Mouse (Mus musculus): ENCODE measurements around the gene Cog5. TPM values are rescaled to one million over a fixed set of nuclear protein-coding genes. Genes with fewer than 3 reads are reported as not detected.

Cog5 gene
- total and polyA plus RNA-seq, 3 experiments, result 34.8 to 42.7 (median 39.3) TPM

- Histone ChIP-seq H3K4me1 (ENCODE audit: control insufficient read depth in 1 of 2, insufficient read depth in 2 of 2) (no peaks in the 10 kb centered on the region), H3K79me2 (replicated peaks; ENCODE audit: control insufficient read depth, extremely low read depth, insufficient read depth, poor library complexity, severe bottlenecking) (no peaks in the 10 kb centered on the region), H3K4me3 (replicated peaks in 1 of 3; ENCODE audit: low read depth in 2 of 3, low read length in 2 of 3, poor library complexity in 1 of 3) (no peak overlapping the region), H3K27me3 (replicated peaks) (no peaks in the 10 kb centered on the region), H3K27ac (ENCODE audit: insufficient read depth, low read depth) (no peak overlapping the region), H3K36me3 (replicated peaks in 1 of 2; ENCODE audit: control insufficient read depth in 1 of 2, insufficient read depth in 1 of 2, low read length in 1 of 2) (peaks cover 4 to 8% of the 10 kb centered on the region in 2 experiments), H3K9ac (ENCODE audit: insufficient read depth, low read depth) (no peak overlapping the region), H3K9me3 (replicated peaks; ENCODE audit: low read length) (no peaks in the 10 kb centered on the region), H3K4me2 (ENCODE audit: insufficient read depth, low read depth, poor library complexity, severe bottlenecking) (no peak overlapping the region)
- in situ Hi-C loops (cut with MboI; ENCODE audit: low pct_ligation_motif_present, low pct_unique_long_range_greater_than_20kb, low sequenced_read_pairs), result no loop called here
- DNase-seq (ENCODE audit: extremely low read depth), result no peak
- dilution Hi-C loops (cut with MboI; ENCODE audit: extremely low pct_ligation_motif_present, extremely low pct_unique_long_range_greater_than_20kb, low sequenced_read_pairs), result no loop called here
- TF ChIP-seq MAFK (IDR thresholded peaks at IDR 0.05; ENCODE audit: insufficient replicate concordance, low read length) (no peak), NRF1 (IDR thresholded peaks at IDR 0.05; ENCODE audit: low read depth, low read length) (no peak), HCFC1 (IDR thresholded peaks at IDR 0.05; ENCODE audit: low read depth, low read length) (no peak), TCF12 (IDR thresholded peaks at IDR 0.05; ENCODE audit: low read depth, low read length) (no peak), JUN (IDR thresholded peaks at IDR 0.05; ENCODE audit: insufficient read depth, low read depth, low read length) (no peak), RAD21 (IDR thresholded peaks at IDR 0.05; ENCODE audit: low read depth, low read length) (no peak), MEF2A (IDR thresholded peaks at IDR 0.05; ENCODE audit: borderline replicate concordance, low read depth, low read length) (no peak), ETS1 (conservative IDR thresholded peaks at IDR 0.05; ENCODE audit: low read depth, low read length) (no peak), RCOR1 (conservative IDR thresholded peaks at IDR 0.05; ENCODE audit: low read depth, low read length) (no peak), CTCF (conservative IDR thresholded peaks at IDR 0.05 in 1 of 2, IDR thresholded peaks at IDR 0.05 in 1 of 2; ENCODE audit: low read depth in 2 of 2, low read length in 2 of 2) (no peak), E2F4 (IDR thresholded peaks at IDR 0.05; ENCODE audit: insufficient replicate concordance, low read depth, low read length) (no peak), MAX (IDR thresholded peaks at IDR 0.05; ENCODE audit: low read length) (no peak), ZMIZ1 (IDR thresholded peaks at IDR 0.05; ENCODE audit: low read depth, low read length) (no peak), MYC (IDR thresholded peaks at IDR 0.05; ENCODE audit: low read depth, low read length) (no peak), KAT2A (IDR thresholded peaks at IDR 0.05; ENCODE audit: insufficient replicate concordance, low read length) (no peak), GABPA (IDR thresholded peaks at IDR 0.05; ENCODE audit: insufficient replicate concordance, low read depth, low read length) (no peak), IRF4 (IDR thresholded peaks at IDR 0.05; ENCODE audit: low read depth, low read length) (no peak), USF2 (conservative IDR thresholded peaks at IDR 0.05; ENCODE audit: low read depth, low read length) (no peak), CHD2 (IDR thresholded peaks at IDR 0.05; ENCODE audit: low read length) (no peak), ELF1 (IDR thresholded peaks at IDR 0.05; ENCODE audit: low read depth, low read length) (no peak)
These were observed 57.6 kb downstream of the Cog5 start for GRCm38 (mm10) chr12:31712233-31712632.

- Histone ChIP-seq H3K4me2 (ENCODE audit: insufficient read depth, low read depth, poor library complexity, severe bottlenecking) (no peak overlapping the region), H3K9me3 (replicated peaks; ENCODE audit: low read length) (no peaks in the 10 kb centered on the region), H3K27me3 (replicated peaks) (no peaks in the 10 kb centered on the region), H3K4me1 (ENCODE audit: control insufficient read depth in 1 of 2, insufficient read depth in 2 of 2) (no peaks in the 10 kb centered on the region), H3K9ac (ENCODE audit: insufficient read depth, low read depth) (no peak overlapping the region), H3K36me3 (replicated peaks in 1 of 2; ENCODE audit: control insufficient read depth in 1 of 2, insufficient read depth in 1 of 2, low read length in 1 of 2) (peaks cover 4 to 8% of the 10 kb centered on the region in 2 experiments), H3K4me3 (replicated peaks in 1 of 3; ENCODE audit: low read depth in 2 of 3, low read length in 2 of 3, poor library complexity in 1 of 3) (no peak overlapping the region), H3K27ac (ENCODE audit: insufficient read depth, low read depth) (no peak overlapping the region), H3K79me2 (replicated peaks; ENCODE audit: control insufficient read depth, extremely low read depth, insufficient read depth, poor library complexity, severe bottlenecking) (no peaks in the 10 kb centered on the region)
- TF ChIP-seq NELFE (IDR thresholded peaks at IDR 0.05; ENCODE audit: low read depth, low read length), result no peak
- TF ChIP-seq RAD21 (IDR thresholded peaks at IDR 0.05; ENCODE audit: low read depth, low read length), result no peak
- no peak for TF ChIP-seq IRF4 (IDR thresholded peaks at IDR 0.05; ENCODE audit: low read depth, low read length)
- TF ChIP-seq ZKSCAN1 (IDR thresholded peaks at IDR 0.05; ENCODE audit: borderline replicate concordance, low read depth, low read length), result no peak
- TF ChIP-seq BHLHE40 (IDR thresholded peaks at IDR 0.05; ENCODE audit: low read depth, low read length), result no peak
- no peak for TF ChIP-seq CHD2 (IDR thresholded peaks at IDR 0.05; ENCODE audit: low read length)
- TF ChIP-seq CHD1 (IDR thresholded peaks at IDR 0.05; ENCODE audit: low read depth, low read length), result no peak
- TF ChIP-seq POLR2A (IDR thresholded peaks at IDR 0.05; ENCODE audit: low read depth, low read length), result no peak
- TF ChIP-seq MEF2A (IDR thresholded peaks at IDR 0.05; ENCODE audit: borderline replicate concordance, low read depth, low read length), result no peak
- no peak for TF ChIP-seq ETS1 (conservative IDR thresholded peaks at IDR 0.05; ENCODE audit: low read depth, low read length)
- no peak for TF ChIP-seq HCFC1 (IDR thresholded peaks at IDR 0.05; ENCODE audit: low read depth, low read length)
- no peak for TF ChIP-seq POLR2AphosphoS2 (IDR thresholded peaks at IDR 0.05; ENCODE audit: low read depth, low read length)
- no peak for TF ChIP-seq MAX (IDR thresholded peaks at IDR 0.05; ENCODE audit: low read length)
- no peak for TF ChIP-seq MAZ (IDR thresholded peaks at IDR 0.05; ENCODE audit: low read depth, low read length)
- TF ChIP-seq E2F4 (IDR thresholded peaks at IDR 0.05; ENCODE audit: insufficient replicate concordance, low read depth, low read length), result no peak
- TF ChIP-seq USF1 (IDR thresholded peaks at IDR 0.05; ENCODE audit: low read depth, low read length), result no peak
- no peak for TF ChIP-seq MAFK (IDR thresholded peaks at IDR 0.05; ENCODE audit: insufficient replicate concordance, low read length)
- no peak for TF ChIP-seq MYC (IDR thresholded peaks at IDR 0.05; ENCODE audit: low read depth, low read length)
- no peak for TF ChIP-seq ELF1 (IDR thresholded peaks at IDR 0.05; ENCODE audit: low read depth, low read length)
- TF ChIP-seq UBTF (IDR thresholded peaks at IDR 0.05; ENCODE audit: low read depth, low read length), result no peak
- DNase-seq (ENCODE audit: extremely low read depth), result no peak
- dilution Hi-C loops (cut with MboI; ENCODE audit: extremely low pct_ligation_motif_present, extremely low pct_unique_long_range_greater_than_20kb, low sequenced_read_pairs) (no loop called here), in situ Hi-C loops (cut with MboI; ENCODE audit: low pct_ligation_motif_present, low pct_unique_long_range_greater_than_20kb, low sequenced_read_pairs) (no loop called here)
These were observed 58.1 kb downstream of the Cog5 start for GRCm38 (mm10) chr12:31712727-31713126.

Data from CH12.LX (cell line).